Mouse (Mus musculus) inflammation-experienced regulatory T-cells (primary cell): ENCODE results near the gene Olfr1465. TPM values are rescaled to one million over a fixed set of nuclear protein-coding genes. Genes with fewer than 3 reads are reported as not detected.

Experiments used
- polyA plus RNA-seq, 2 experiments: library from polyadenylated mRNA; unstranded; fragments of 100-300 nt; shearing (Covaris generic); gene quantifications; one replicate each; pipeline ENCODE4 v1.2.1; 2017

The Olfr1465 gene
- polyA plus RNA-seq, result not detected

GRCm38 (mm10) chr19:13315441-13315840 lies at the start of gene Olfr1465:
Olfr1465 (minus strand) TSS chr19:13315541.

GRCm38 (mm10) chr19:13361936-13362335 lies 46.6 kb upstream of the Olfr1465 start, which contains the start of gene Olfr1467:
Olfr1467 (plus strand) TSS chr19:13362236.

GRCm38 (mm10) chr19:13338562-13338961 lies 23.2 kb upstream of the Olfr1465 start, which contains the start of gene Olfr1466:
Olfr1466 (plus strand) TSS chr19:13338862.

Other genes starting within 250 kb of the Olfr1465 start
- 1 to 10 TPM in 1 of 2 experiments, not detected in 1; 1.1 TPM for gene Olfr1457, start 217.7 kb downstream of the Olfr1465 start, polyA plus RNA-seq
- under 1 TPM in 1 of 2 experiments, not detected in 1; 0.77 TPM for gene Olfr1458, start 208.8 kb downstream of the Olfr1465 start, polyA plus RNA-seq
- under 1 TPM; 0.07 to 0.38 TPM for gene Olfr1459, start 166.0 kb downstream of the Olfr1465 start, polyA plus RNA-seq
- gene Olfr1461, start 152.5 kb downstream of the Olfr1465 start, polyA plus RNA-seq, result under 1 TPM in 1 of 2 experiments, not detected in 1; 0.71 TPM
- gene Olfr1462, start 129.8 kb downstream of the Olfr1465 start, polyA plus RNA-seq, result under 1 TPM in 1 of 2 experiments, not detected in 1; 0.05 TPM
- gene Olfr1463, start 84.2 kb downstream of the Olfr1465 start, polyA plus RNA-seq, result not detected
- gene Olfr1466, start 23.3 kb upstream of the Olfr1465 start, polyA plus RNA-seq, result not detected
- under 1 TPM; 0.06 to 0.65 TPM for gene Olfr1467, start 46.7 kb upstream of the Olfr1465 start, polyA plus RNA-seq
- 1 to 10 TPM in 1 of 2 experiments, under 1 TPM in 1; 0.39 to 1.0 TPM for gene Olfr1469, start 92.3 kb upstream of the Olfr1465 start, polyA plus RNA-seq
- gene Olfr1471, start 127.9 kb upstream of the Olfr1465 start, polyA plus RNA-seq, result 1 to 10 TPM in 1 of 2 experiments, under 1 TPM in 1; 0.13 to 1.2 TPM
- gene Olfr1472, start 140.5 kb upstream of the Olfr1465 start, polyA plus RNA-seq, result not detected
- gene Olfr1474, start 154.0 kb upstream of the Olfr1465 start, polyA plus RNA-seq, result 1 to 10 TPM in 1 of 2 experiments, not detected in 1; 1.1 TPM
- not detected for gene Olfr1475, start 164.7 kb upstream of the Olfr1465 start, polyA plus RNA-seq
- under 1 TPM in 1 of 2 experiments, not detected in 1; 0.53 TPM for gene Olfr1477, start 185.0 kb upstream of the Olfr1465 start, polyA plus RNA-seq
- gene Olfr1480, start 212.4 kb upstream of the Olfr1465 start, polyA plus RNA-seq, result not detected